Mouse (Mus musculus) lung, postnatal 0 days (tissue): ENCODE results near the gene Slc16a11.

Source experiments
- CTCF ChIP-seq: IDR thresholded peaks from 2 replicates; pipeline ENCODE4 v1.5.1; 2016; ENCODE audit warnings: antibody characterized with exemption, mild to moderate bottlenecking
- EP300 ChIP-seq: IDR thresholded peaks from 2 replicates; pipeline ENCODE4 v1.6.1; 2016; ENCODE audit warnings: antibody characterized with exemption, mild to moderate bottlenecking, control low read depth

GRCm38 (mm10) chr11:70265252-70265651, 52.7 kb downstream of the Slc16a11 start:
- no peak for TF ChIP-seq CTCF
- TF ChIP-seq EP300, result no peak
